Mouse (Mus musculus) ES-Bruce4 (cell line): ENCODE data around the gene Elfn2. TPM values are rescaled to one million over a fixed set of nuclear protein-coding genes. Genes with fewer than 3 reads are reported as not detected.

ENCODE experiments used
- H3K27ac ChIP-seq: 2 replicates; pipeline ENCODE4 v1.5.1; 2012; ENCODE audit warnings: low read length, inconsistent platforms; ENCODE audit not compliant: insufficient read depth
- H3K27me3 ChIP-seq: 2 replicates; pipeline ENCODE4 v1.6.1; 2012; ENCODE audit warnings: mild to moderate bottlenecking, low read length, inconsistent platforms; ENCODE audit not compliant: control insufficient read depth, poor library complexity, insufficient read depth, severe bottlenecking
- H3K36me3 ChIP-seq: 2 replicates; pipeline ENCODE4 v1.6.1; 2012; ENCODE audit warnings: inconsistent platforms, mild to moderate bottlenecking, low read length, moderate library complexity; ENCODE audit not compliant: control insufficient read depth, poor library complexity, insufficient read depth, severe bottlenecking
- H3K4me1 ChIP-seq: one replicate; pipeline ENCODE4 v1.8.1; 2011; ENCODE audit warnings: low read length; ENCODE audit not compliant: control insufficient read depth, insufficient read depth
- H3K4me3 ChIP-seq: 2 replicates; pipeline ENCODE4 v1.5.1; 2011; ENCODE audit warnings: low read depth, mild to moderate bottlenecking, low read length
- H3K9ac ChIP-seq: 2 replicates; pipeline ENCODE4 v1.6.1; 2012; ENCODE audit warnings: low read depth, mild to moderate bottlenecking, inconsistent platforms; ENCODE audit not compliant: poor library complexity, severe bottlenecking
- H3K9me3 ChIP-seq: replicated peaks from 2 replicates; pipeline ENCODE4 v1.6.1; 2012; ENCODE audit warnings: mild to moderate bottlenecking, low read length, inconsistent platforms; ENCODE audit not compliant: control insufficient read depth, poor library complexity, insufficient read depth, severe bottlenecking
- CTCF ChIP-seq: IDR thresholded peaks from one replicate; pipeline ENCODE4 v1.8.1; 2011; ENCODE audit warnings: low read depth, low read length
- EP300 ChIP-seq: IDR thresholded peaks from 2 replicates; pipeline ENCODE4 v1.6.1; 2011; ENCODE audit warnings: low read depth, low read length; ENCODE audit not compliant: insufficient read depth
- POLR2A ChIP-seq: IDR thresholded peaks from one replicate; pipeline ENCODE4 v1.8.1; 2011; ENCODE audit warnings: low read length; ENCODE audit not compliant: insufficient read depth
- polyA plus RNA-seq: library from polyadenylated mRNA; stranded (reverse); fragments of >200 nt; gene quantifications from 2 replicates; pipeline ENCODE4 v1.2.4, GENCODE M21; 2011; ENCODE audit warnings: low read depth; ENCODE audit not compliant: missing spikeins, insufficient read depth, insufficient read length

The Elfn2 gene
- polyA plus RNA-seq, 1 experiment, result 0.07 TPM

DNA sequence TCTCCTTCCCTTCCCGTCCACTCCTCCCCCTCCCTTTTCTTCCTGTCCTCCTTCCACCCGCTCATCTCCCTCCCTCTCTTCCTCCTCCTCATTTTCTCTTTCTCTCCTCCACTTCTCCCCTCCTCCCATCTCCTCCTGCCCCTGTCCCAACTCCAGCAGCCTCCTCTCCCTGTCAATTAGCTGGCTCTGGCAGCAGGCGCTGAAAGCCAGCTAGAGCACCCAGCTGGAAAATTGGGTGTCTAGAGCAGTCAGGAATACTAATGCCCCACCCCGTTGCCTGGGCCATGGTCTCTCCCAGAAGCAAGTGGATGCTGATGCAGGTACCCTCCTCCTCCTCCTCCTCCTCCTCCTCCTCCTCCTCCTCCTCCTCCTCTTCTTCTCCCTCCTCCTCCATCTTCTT, 67.4 kb downstream of the Elfn2 start:
- Histone ChIP-seq H3K9me3 (no peaks in the 10 kb centered on the region), H3K9ac (no peak overlapping the region), H3K4me3 (no peak overlapping the region), H3K27ac (no peak overlapping the region), H3K27me3 (no peaks in the 10 kb centered on the region), H3K4me1 (no peaks in the 10 kb centered on the region), H3K36me3 (no peaks in the 10 kb centered on the region)
- TF ChIP-seq CTCF (no peak), POLR2A (no peak), EP300 (no peak)

GRCm38 (mm10) chr15:78647746-78648145, 70.8 kb downstream of the Elfn2 start:
- no peak overlapping the region for H3K27ac ChIP-seq
- no peaks in the 10 kb centered on the region for H3K36me3 ChIP-seq
- no peak overlapping the region for H3K9ac ChIP-seq
- H3K4me1 ChIP-seq, result no peaks in the 10 kb centered on the region
- no peak for TF ChIP-seq POLR2A
- TF ChIP-seq EP300, result no peak
- no peak for TF ChIP-seq CTCF
- no peaks in the 10 kb centered on the region for H3K27me3 ChIP-seq
- H3K9me3 ChIP-seq, result no peaks in the 10 kb centered on the region
- no peak overlapping the region for H3K4me3 ChIP-seq

- Histone ChIP-seq H3K36me3 (no peaks in the 10 kb centered on the region), H3K27me3 (no peaks in the 10 kb centered on the region), H3K27ac (no peak overlapping the region), H3K9me3 (no peaks in the 10 kb centered on the region), H3K9ac (no peak overlapping the region), H3K4me3 (no peak overlapping the region), H3K4me1 (no peaks in the 10 kb centered on the region)
- no peak for TF ChIP-seq CTCF
- TF ChIP-seq EP300, result no peak
- no peak for TF ChIP-seq POLR2A
Observed at GRCm38 (mm10) chr15:78644606-78645005, 74.0 kb downstream of the Elfn2 start.

DNA sequence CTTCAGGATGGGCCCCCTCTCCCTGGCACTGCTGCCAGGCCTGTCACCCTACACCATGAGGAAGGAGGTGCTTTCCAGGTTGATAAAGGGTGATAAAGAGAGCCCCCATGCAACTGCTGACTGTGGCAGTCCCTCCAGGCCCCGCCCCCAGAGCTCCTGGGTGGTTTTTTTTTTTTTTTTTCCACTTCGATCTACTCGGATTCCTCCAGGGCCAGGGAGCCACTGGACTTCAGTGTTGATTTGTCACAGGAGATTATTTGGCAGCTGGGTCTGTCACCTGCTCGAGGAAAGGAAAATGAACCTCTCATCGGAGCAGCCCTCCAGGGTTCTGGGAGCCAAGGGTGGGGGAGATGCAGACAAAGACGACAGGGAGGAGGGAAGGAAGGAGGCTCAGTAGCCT, 74.9 kb downstream of the Elfn2 start:
- Histone ChIP-seq H3K36me3 (no peaks in the 10 kb centered on the region), H3K4me1 (no peaks in the 10 kb centered on the region), H3K9me3 (no peaks in the 10 kb centered on the region), H3K4me3 (no peak overlapping the region), H3K27ac (no peak overlapping the region), H3K9ac (no peak overlapping the region), H3K27me3 (no peaks in the 10 kb centered on the region)
- no peak for TF ChIP-seq CTCF
- TF ChIP-seq EP300, result no peak
- TF ChIP-seq POLR2A, result no peak

- Histone ChIP-seq H3K27ac (no peak overlapping the region), H3K4me1 (no peaks in the 10 kb centered on the region), H3K9me3 (no peaks in the 10 kb centered on the region), H3K4me3 (no peak overlapping the region), H3K9ac (no peak overlapping the region), H3K27me3 (no peaks in the 10 kb centered on the region), H3K36me3 (no peaks in the 10 kb centered on the region)
- TF ChIP-seq POLR2A (no peak), CTCF (no peak), EP300 (no peak)
Observed at GRCm38 (mm10) chr15:78635231-78635630, 83.3 kb downstream of the Elfn2 start.

DNA sequence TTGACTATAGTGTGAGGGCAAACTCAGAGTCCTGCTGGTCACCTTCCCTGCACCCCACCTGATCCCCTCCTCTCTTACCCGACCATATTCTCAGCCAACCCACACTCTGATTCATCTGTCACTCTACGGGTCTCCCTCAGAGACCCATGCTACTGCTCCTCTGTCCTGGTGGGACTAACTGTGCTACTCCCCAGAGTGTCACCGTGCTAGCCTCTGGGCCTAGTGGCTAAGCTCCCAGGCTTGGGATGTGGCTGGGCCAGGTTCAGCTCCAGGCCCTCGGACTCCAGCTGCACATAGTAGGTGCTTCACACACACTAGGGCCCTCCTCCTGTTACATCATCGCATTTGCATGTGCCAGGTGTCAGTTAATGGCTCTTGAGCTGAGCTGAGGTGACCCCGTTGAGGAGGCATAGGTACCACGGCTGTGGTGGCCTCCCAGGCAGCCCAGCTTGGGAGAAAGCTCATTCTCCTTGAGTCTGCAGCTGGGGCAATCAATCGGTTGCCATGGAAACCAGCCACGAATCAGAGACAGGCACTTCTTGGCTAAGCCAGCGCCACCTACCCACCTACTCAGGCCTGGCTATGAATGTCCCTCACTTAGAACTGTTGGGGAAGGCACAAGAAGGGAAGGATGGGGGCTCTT, 84.4 kb downstream of the Elfn2 start:
- TF ChIP-seq EP300 (no peak), CTCF (no peak), POLR2A (no peak)
- no peak overlapping the region for H3K4me3 ChIP-seq
- H3K9ac ChIP-seq, result no peak overlapping the region
- H3K4me1 ChIP-seq, result no peaks in the 10 kb centered on the region
- H3K9me3 ChIP-seq, result no peaks in the 10 kb centered on the region
- H3K27ac ChIP-seq, result no peak overlapping the region
- H3K27me3 ChIP-seq, result no peaks in the 10 kb centered on the region
- H3K36me3 ChIP-seq, result no peaks in the 10 kb centered on the region
